Mouse (Mus musculus): Measurements from ENCODE around the gene Ptprr.
A peak's percentile ranks its signal among the peaks of the same experiment; 100 is the strongest.

Ptprr gene

GRCm38 (mm10) chr10:116017845-116018479, at the start of gene Ptprr:
TSS of gene Ptprr (plus strand) at chr10:116018213.
- peak; percentile 7 for DNase-seq (ENCODE audit: low read depth, low spot score)

DNA sequence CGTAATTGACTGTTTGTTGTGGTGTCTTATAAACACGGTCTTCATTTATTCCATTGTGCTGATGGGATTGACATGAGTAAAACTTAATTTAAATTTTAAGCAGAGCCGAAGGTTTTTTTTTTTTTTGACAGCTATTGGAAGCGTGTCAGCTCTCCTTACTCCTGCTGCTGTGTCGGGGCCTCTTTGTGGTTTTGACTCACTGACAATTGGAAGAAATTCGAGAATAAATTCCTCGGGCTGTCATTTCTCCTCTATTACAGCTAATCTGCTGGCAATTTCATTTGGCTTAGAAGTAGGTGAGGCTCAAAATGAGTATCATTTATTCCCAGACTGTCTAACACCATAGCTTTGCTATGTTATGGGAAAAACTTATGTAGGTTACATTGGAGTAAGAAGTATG, 41.7 kb upstream of the Ptprr start:
- peak; percentile 2 for DNase-seq (ENCODE audit: low read depth, low spot score)

GRCm38 (mm10) chr10:115978992-115979391, 39.0 kb upstream of the Ptprr start:
- DNase-seq (ENCODE audit: low read depth, low spot score): peak; percentile 63

DNA sequence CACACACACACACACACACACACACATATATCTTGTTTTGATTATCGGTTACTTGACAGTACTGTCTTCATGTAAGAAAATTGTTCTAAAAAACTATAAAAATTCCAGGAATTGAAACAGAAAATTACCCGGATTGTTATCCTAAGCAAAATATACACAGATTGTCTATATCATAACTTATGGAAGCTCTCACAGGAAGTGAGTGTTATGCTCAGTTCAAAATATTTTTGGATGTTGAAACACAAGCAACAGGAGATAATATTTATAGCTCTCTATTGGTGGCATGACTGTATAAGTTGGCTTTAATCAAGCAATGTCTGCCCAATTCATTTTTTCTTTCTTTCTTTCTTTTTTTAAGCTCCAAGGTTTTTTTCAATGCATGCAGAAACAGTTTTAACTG, 38.0 kb upstream of the Ptprr start:
- DNase-seq (ENCODE audit: low read depth, low spot score): no peak

- no peak for DNase-seq (ENCODE audit: low read depth, low spot score)
These were observed 33.7 kb upstream of the Ptprr start for GRCm38 (mm10) chr10:115984308-115984707.

DNA sequence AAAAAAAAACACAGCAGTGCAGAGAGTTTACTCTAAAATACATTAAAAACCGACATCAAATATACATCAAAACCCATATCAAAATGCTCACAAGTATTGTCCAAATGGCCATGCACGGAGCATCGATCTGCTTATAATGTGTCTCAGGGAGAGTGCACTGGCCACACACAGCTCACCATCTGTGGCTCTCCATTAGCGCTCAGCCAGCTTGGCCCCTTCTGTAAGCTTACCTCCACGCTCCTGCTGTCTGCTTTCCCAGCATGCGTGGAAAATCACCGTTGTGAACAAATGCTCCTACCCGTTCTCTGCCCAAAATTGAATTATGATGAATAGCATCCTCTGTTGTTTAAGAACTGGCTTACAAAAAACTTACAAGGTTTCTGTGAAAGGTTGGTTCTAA, 16.2 kb upstream of the Ptprr start:
- DNase-seq (ENCODE audit: low read depth, low spot score): no peak

DNA sequence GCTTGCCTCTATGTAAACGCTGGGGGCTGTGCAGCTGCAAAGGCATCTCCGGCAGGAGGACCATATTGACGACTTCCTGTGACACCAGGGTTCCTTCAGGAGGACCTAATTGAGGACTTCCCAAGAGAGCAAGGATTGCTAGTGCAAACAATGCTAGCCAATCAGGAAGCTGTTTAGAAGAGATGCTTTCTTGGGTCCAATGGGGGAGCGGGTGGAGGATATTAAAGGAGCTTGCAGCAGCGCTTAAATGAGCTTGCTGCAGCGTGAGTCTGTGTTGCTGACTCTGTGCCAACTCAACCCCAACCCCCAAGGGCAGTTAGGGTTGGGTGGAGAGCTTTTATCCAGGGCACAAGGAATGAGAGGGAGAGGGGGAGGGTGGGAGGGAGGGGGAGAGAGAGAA, 11.3 kb upstream of the Ptprr start:
- DNase-seq (ENCODE audit: low read depth, low spot score): no peak

DNA sequence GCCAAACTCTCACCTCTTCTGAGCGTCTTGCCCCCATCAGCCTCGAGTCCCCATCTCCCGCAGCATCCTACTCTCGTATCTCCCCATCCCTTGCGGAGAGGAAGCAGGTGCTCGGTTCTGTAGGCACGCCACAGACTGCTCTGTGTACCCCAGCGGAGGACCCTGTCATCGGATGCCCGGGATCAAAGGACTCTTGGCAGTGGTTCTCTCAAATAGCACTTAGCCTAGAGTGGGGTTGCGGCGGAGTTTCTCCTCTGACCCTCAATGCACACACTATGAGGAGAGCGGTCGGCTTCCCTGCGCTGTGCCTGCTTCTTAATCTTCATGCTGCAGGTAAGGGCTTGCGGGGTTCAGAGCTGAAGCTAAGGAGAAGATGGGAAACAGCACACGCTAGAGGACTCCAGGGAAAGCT, 473 bp downstream of the Ptprr start:
- no peak for DNase-seq (ENCODE audit: low read depth, low spot score)

- DNase-seq (ENCODE audit: low read depth, low spot score): no peak
These were observed 1.3 kb downstream of the Ptprr start for GRCm38 (mm10) chr10:116019086-116019860.

DNA sequence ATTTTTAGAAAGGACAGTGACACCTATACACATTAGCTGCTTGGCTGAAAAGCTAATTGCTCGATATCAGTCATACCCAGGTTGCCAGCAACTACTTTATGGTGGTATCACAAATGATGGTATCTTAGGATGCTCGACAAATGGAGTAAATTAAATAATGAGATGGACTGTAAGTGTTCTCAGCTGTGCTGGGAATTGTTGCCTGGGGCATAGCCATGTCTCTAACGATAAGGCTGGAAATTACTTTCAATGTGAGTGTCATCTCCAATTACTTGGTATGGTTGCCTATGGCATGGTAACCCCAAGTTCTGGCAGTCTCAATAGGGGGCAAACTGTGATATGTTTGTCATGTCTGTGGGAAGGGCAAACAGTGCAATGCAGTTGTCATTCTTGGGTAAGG, 3.1 kb downstream of the Ptprr start:
- no peak for DNase-seq (ENCODE audit: low read depth, low spot score)

DNA sequence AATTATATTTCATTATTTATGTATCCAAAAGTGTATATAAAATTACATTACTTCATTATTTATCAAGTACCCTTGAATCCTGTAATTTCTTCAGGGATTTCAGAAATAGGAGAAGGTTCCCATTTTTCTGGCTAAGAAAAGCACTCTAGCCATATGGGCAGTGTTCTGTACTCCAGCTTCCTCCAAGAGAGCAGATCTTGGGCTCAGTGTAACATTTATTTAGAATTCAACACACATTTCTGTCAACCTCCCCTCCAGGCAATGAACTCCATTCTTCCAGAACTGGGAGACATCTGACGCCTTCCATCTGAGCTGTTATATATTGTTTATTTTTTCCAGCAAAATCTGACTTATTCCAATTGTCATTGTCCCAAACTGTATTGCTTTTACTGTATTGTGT, 20.1 kb downstream of the Ptprr start:
- no peak for DNase-seq (ENCODE audit: low read depth, low spot score)

GRCm38 (mm10) chr10:116075954-116076353, 57.9 kb downstream of the Ptprr start:
- no peak for DNase-seq (ENCODE audit: low read depth, low spot score)

GRCm38 (mm10) chr10:116078636-116079035, 60.6 kb downstream of the Ptprr start:
- DNase-seq (ENCODE audit: low read depth, low spot score): no peak

GRCm38 (mm10) chr10:116079396-116079795, 61.4 kb downstream of the Ptprr start:
- no peak for DNase-seq (ENCODE audit: low read depth, low spot score)

DNA sequence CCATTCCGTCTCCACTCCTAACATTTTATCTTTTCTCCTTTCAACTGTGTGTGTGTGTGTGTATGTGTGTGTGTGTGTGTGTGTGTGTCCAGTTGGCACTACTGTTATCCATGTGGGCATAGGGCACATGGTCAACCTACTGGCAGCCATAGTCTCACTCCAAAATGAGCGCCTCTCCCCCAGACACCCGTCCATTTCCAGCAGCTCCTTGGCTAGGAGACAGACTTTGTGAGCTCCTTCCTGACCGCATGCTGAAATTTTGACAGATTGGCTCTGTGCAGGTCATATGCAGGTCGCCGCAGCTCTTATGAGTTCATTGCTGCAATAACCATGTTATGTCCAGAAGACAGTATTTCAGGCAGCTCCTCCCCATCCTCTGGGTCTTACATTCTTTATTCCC, 62.8 kb downstream of the Ptprr start:
- DNase-seq (ENCODE audit: low read depth, low spot score): no peak

GRCm38 (mm10) chr10:116083965-116084364, 66.0 kb downstream of the Ptprr start:
- DNase-seq (ENCODE audit: low read depth, low spot score): no peak

DNA sequence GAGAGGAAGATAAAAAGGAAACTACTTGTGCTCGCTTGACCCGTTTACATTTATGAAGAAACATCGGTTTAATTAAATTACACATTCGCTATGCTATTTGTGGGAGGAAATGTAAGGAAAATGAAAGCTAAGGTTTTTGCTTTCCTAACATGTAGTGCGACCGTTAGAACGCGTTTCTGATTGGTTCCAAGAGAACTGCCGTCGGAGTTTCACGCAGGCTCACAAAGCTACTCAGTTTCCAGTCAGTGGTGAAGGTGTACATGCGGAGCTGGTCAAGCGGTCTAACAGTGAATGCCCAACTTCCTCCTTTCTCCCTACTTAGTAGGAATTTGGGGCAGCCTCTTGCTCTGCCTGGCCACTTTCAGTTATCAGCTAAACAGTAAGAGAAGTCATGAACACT, 78.5 kb downstream of the Ptprr start:
- no peak for DNase-seq (ENCODE audit: low read depth, low spot score)

DNA sequence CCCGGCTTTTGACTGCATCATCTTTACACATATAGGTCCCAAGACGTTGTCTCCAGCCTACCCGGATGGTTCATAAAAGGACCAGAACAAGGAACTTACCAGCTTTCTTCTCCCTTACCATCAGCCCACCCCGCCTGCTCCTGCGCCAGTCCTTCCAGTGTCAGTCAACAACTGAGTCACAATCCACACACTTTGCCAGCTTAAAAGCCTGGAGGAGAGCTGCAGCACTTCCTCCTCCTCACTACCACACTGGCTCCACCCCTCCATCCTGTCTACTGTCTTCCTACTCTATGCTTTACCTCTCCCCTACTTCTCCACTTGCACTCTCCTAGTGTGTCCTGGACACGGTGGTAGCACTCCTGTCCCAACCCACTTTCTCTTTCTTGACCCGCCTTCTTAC, 80.5 kb downstream of the Ptprr start:
- DNase-seq (ENCODE audit: low read depth, low spot score): no peak

DNA sequence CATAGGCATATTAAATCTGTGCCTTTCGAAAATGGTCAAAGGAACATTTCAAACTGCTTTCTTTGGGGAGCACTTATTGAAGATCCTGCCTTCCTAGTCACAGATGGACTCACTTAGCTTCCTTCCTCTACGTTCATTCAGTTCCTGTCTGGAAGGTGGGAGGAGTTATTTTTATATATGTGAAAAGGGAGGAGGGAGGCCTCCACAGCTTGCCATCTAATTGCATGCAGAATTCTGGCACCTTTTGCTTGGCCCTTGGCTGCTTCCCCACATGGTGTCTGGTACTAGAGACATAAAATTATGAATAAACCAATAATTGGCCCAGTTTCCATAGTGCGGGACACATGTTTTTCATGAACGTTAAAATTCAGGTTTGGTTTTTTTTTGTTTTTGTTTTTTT, 90.2 kb downstream of the Ptprr start:
- DNase-seq (ENCODE audit: low read depth, low spot score): no peak

DNA sequence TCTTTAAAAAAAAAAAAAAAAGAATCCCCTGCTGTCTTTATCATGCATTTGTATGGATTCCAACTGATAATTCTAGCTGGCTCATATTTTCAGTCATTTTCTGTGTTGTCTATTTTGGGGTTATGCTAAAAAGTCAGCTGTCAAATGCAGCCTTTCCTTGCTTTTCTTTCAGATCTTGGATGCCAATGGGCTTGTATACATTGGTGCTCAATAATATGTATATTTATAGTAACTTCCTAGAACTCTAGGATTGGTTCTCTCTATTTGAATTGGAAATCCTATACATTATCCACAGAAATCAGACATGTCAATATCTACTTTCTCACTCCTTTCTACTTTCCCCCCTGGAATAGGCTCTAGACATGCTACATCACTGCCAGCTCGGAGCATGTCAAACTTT, 90.7 kb downstream of the Ptprr start:
- DNase-seq (ENCODE audit: low read depth, low spot score): no peak

DNA sequence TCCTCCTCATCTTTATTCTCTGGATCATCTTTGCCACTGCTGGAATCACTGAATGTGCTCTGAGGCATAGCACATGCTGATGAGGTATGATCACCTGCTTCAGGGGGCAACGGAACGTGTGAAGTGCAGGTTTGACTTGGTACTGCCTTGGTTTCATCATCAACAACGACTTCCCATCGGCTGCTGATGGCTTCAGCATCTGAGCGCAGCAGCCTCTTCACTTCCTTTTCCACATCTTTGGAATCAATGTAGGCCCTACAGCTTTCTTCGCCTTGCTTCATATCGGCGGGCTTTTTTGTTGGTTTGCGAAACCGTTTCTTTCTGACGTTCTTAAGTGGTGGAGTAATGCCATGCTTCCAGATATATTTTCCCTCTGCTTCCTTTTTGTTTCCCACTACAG, 94.9 kb downstream of the Ptprr start:
- DNase-seq (ENCODE audit: low read depth, low spot score): no peak

DNA sequence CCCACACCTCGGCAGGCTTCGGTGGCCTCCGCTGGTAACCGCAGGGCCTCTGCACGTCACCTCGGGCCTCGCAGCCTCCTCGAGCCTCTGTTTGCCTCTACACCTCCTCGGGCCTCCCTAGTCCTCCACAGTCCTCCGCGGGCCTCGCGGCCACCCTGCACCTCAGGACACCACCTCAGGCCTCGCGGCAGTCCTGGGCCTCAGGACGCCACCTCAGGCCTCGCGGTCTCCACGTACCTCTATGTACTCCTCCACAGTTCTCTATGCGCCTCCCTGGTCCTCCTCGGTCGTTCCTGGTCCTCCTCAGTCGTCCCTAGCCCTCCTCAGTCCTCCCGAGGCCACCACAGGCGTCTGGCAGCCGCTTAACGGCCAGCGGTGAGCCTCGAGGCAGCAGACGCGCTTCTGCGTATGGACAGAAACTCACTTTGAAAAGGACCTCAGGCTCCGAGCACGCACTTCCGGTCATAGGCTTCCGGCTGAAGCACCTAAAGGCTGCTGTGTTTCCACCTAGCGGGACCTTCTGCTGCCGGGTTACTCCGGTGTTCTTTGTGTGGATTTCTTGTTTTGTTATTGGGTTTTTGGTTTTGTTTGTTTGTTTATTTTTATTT, 96.0 kb downstream of the Ptprr start, which contains the start of gene 4933416C03Rik:
4933416C03Rik (minus strand) TSS at position 51 of the 608 bp plus-strand sequence.
- no peak for DNase-seq (ENCODE audit: low read depth, low spot score)
